Mouse (Mus musculus): Measurements from ENCODE around the gene Gsdme.

The Gsdme gene

DNA sequence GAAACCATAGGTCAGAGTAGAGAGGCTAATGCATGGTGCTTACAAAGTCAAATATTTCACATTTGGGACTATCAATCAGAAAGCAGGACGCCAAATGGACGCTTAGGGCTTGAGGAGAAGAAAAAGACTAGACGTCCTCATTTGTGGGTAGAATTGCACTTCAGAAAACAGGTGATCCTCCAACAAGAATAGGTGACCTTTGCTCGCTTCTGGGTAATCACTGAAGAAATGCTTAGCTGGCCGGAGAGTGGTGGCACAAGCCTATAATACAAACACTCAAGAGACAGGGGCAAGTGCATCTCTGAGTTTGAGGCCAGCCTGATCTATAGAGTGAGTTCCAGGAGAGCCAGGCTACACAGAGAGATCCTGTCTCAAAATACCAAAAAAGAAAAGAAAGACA is 69.8 kb downstream of the Gsdme start:
- in situ Hi-C loops (cut with MboI; ENCODE audit: unreplicated experiment in 2 of 2) = loop anchor here in 1 of 2 experiments (25.0 kb wide), 1 partner anchor 932 kb away; the partner anchor contains the start of gene Tra2a

- in situ Hi-C loops (cut with MboI; ENCODE audit: unreplicated experiment in 2 of 2) = loop anchor here in 1 of 2 experiments (25.0 kb wide), 1 partner anchor 931 kb away; the partner anchor contains the start of gene Tra2a
Measured at GRCm38 (mm10) chr6:50192822-50193221, 70.8 kb downstream of the Gsdme start.

DNA sequence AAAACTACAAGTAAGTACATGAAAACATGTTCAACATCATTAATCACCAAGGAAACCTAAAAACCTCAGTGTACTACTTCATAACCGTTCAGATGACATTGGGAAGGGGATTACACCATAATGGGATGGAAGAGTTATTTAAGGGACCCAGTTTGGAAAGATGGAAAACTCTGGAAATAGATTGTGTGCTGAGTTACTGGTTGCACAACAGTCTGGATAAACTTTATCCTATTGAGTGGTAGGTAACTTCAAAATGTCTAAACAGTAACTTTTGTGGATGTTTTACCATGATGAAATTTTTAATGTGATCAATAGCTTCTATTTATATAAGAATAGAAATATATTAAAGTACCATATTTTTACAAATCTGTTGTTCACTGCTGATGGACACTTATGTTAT is 71.5 kb downstream of the Gsdme start:
- in situ Hi-C loops (cut with MboI; ENCODE audit: unreplicated experiment in 2 of 2) = loop anchor here in 1 of 2 experiments (25.0 kb wide), 1 partner anchor 930 kb away; the partner anchor contains the start of gene Tra2a

- in situ Hi-C loops (cut with MboI; ENCODE audit: unreplicated experiment in 2 of 2) = loop anchor here in 1 of 2 experiments (25.0 kb wide), 1 partner anchor 929 kb away; the partner anchor contains the start of gene Tra2a
Measured at GRCm38 (mm10) chr6:50191605-50192004, 72.1 kb downstream of the Gsdme start.

DNA sequence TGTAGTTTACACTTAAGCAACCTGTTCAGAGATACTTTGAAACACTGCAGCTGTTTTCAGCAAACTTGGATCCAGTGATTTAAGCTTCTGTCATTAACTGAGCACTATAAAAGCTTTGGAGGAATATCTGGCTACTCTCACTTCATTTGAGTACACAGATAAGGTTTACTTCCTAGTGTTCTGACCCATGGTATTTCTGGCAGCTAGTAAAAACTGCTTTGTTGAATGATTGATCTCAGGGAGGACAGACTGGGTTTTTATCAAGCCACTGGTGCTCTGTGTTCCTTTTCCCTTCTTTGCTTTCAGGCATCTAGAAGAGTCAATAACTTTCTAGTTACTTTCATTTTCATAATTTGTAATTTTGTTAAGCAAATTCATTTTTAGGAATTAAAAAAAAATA is 74.3 kb downstream of the Gsdme start:
- in situ Hi-C loops (cut with MboI; ENCODE audit: unreplicated experiment in 2 of 2) = loop anchor here (10.0 to 25.0 kb wide), 5 partner anchors 105 to 935 kb away; partner anchors contain the start of gene Tra2a (in 1 of the 2)

DNA sequence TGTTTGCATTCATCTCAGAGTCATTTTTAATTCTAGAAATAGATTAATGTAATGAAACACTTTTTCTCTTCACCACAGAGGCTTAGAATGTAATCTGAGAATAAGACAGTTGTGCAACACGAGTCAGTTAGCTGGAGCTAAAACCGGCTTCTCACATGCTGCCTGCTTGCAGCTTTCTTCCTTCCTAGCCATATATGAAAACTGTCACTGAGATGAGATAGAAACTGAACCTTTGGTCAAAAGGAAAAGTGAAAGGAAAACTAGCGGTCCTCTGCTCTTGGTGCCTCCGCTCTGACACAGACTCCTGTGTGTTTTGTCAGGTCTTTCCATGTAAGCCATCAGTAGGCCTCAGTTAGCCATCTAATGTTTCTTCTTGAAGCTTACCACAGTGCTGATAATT is 75.7 kb downstream of the Gsdme start:
- in situ Hi-C loops (cut with MboI; ENCODE audit: unreplicated experiment in 2 of 2) = loop anchor here (10.0 to 25.0 kb wide), 5 partner anchors 107 to 933 kb away; partner anchors contain the start of gene Tra2a (in 1 of the 2)

- in situ Hi-C loops (cut with MboI; ENCODE audit: unreplicated experiment in 2 of 2) = loop anchor here (5.0 to 25.0 kb wide), 8 partner anchors 68 to 925 kb away; partner anchors contain the start of genes Mpp6 (in 1 of the 2) and Tra2a (in 1 of the 2)
Measured at GRCm38 (mm10) chr6:50180189-50180588, 83.5 kb downstream of the Gsdme start.

GRCm38 (mm10) chr6:50175736-50176135 is 87.9 kb downstream of the Gsdme start:
- in situ Hi-C loops (cut with MboI; ENCODE audit: unreplicated experiment in 2 of 2) = loop anchor here in 1 of 2 experiments (25.0 kb wide), 1 partner anchor 913 kb away; the partner anchor contains the start of gene Tra2a

GRCm38 (mm10) chr6:50169771-50170170 is 93.9 kb downstream of the Gsdme start:
- in situ Hi-C loops (cut with MboI; ENCODE audit: unreplicated experiment in 2 of 2) = loop anchor here in 1 of 2 experiments (25.0 kb wide), 1 partner anchor 1843 kb away; the partner anchor contains the start of gene Skap2

- in situ Hi-C loops (cut with MboI; ENCODE audit: unreplicated experiment in 2 of 2) = loop anchor here in 1 of 2 experiments (25.0 kb wide), 1 partner anchor 1843 kb away; the partner anchor contains the start of gene Skap2
Measured at GRCm38 (mm10) chr6:50168821-50169220, 94.8 kb downstream of the Gsdme start.

DNA sequence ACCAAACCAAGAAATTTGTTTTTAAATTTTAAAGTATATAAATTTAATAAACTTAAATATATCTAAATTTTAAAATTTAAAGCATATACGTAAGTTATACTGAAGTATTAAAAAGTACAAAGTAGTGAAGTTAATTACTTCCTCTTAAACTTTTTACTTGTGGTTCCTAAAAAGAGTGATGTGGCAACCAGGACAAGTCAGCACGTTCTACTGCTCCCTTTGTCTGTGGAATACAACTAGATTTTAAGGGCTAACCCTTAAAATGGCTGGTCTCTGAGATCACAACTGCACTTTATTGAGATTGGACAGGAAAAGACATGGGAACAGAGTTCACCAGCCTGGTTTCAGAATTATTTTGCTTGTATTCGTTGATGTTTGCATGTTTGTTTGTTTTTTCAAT is 100.6 kb downstream of the Gsdme start:
- in situ Hi-C loops (cut with MboI; ENCODE audit: unreplicated experiment in 2 of 2) = loop anchor here (5.0 to 25.0 kb wide), 2 partner anchors 51 to 1849 kb away; partner anchors contain the start of genes Mpp6 (in 1 of the 2) and Skap2 (in 1 of the 2)

GRCm38 (mm10) chr6:50159842-50160241 is 103.8 kb downstream of the Gsdme start:
- in situ Hi-C loops (cut with MboI; ENCODE audit: unreplicated experiment in 2 of 2) = loop anchor here (5.0 to 25.0 kb wide), 2 partner anchors 48 to 1852 kb away; partner anchors contain the start of genes Mpp6 (in 1 of the 2) and Skap2 (in 1 of the 2)

DNA sequence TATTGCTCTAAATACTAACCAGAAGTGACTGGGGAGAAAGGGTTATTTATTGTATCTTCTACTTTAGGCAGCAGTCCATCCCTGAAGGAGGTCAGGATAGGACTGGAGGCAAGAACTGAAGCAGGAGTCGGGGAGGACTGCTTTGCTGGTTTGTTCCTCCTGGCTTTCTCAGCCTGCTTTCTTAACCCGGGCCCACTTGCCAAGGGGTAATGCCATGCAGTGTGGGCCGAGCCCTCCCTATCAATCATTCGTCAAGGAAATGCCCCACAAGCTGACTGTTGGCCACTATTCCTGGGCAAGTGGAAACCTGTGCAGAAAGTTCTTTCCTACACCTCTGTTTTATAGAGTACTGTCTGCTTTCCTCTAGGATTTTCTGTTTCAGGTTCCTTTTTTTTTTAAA is 114.3 kb downstream of the Gsdme start:
- in situ Hi-C loops (cut with MboI; ENCODE audit: unreplicated experiment in 2 of 2) = no loop called here

GRCm38 (mm10) chr6:50146158-50146557 is 117.5 kb downstream of the Gsdme start:
- in situ Hi-C loops (cut with MboI; ENCODE audit: unreplicated experiment in 2 of 2) = no loop called here

DNA sequence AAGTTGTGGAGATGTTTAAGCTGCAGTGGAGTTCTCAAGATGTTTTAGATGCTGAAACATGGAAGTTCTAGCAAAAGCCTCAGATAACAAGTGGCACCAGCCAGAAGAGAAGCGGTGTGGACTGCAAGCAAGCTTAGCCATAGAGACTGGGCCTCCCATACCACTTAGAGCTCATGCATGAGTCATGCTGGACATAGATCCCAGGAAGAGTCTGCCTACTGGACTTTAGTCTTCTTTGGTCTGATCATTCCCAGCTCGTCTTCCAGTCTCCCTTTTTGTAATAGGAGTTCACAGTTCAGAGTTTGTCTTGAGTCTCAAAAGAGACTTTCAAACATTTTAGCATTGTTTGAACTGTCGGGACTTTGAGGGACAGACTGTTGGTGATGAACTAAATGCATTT is 124.1 kb downstream of the Gsdme start:
- in situ Hi-C loops (cut with MboI; ENCODE audit: unreplicated experiment in 2 of 2) = no loop called here

Data from v-Abl transformed pro-B cells (cell line).